Mouse (Mus musculus) megakaryocyte, embryonic 14.5 days (primary cell): ENCODE data around the gene Tifa. TPM values are rescaled to one million over a fixed set of nuclear protein-coding genes. Genes with fewer than 3 reads are reported as not detected.

ENCODE experiments used
- H3K27me3 ChIP-seq: replicated peaks from 2 replicates; pipeline ENCODE3; 2012; ENCODE audit warnings: inconsistent platforms
- H3K36me3 ChIP-seq: replicated peaks from 2 replicates; pipeline ENCODE3; 2012; ENCODE audit warnings: low read length, inconsistent platforms, mixed read lengths
- H3K4me1 ChIP-seq: 2 replicates; pipeline ENCODE4 v1.6.1; 2012; ENCODE audit warnings: inconsistent platforms
- H3K4me3 ChIP-seq: replicated peaks from 2 replicates; pipeline ENCODE3; 2012; ENCODE audit warnings: moderate library complexity, mild to moderate bottlenecking, inconsistent platforms
- H3K9me3 ChIP-seq: 2 replicates; pipeline ENCODE4 v1.6.1; 2012; ENCODE audit warnings: inconsistent platforms
- FLI1 ChIP-seq: IDR thresholded peaks from 2 replicates; pipeline ENCODE4 v1.6.1; 2012; ENCODE audit warnings: low read length, inconsistent platforms, mixed read lengths
- GATA1 ChIP-seq: IDR thresholded peaks from 3 replicates; pipeline ENCODE4 v1.6.1; 2012; ENCODE audit warnings: mixed read lengths, low read length, inconsistent platforms, borderline replicate concordance
- polyA plus RNA-seq: library from polyadenylated mRNA; stranded (reverse); fragments of >175 nt; gene quantifications from 2 replicates; pipeline ENCODE4 v1.2.3, GENCODE M21; 2012; ENCODE audit warnings: low replicate concordance; ENCODE audit not compliant: insufficient read depth

The Tifa gene
- polyA plus RNA-seq, 1 experiment: 131 TPM

DNA sequence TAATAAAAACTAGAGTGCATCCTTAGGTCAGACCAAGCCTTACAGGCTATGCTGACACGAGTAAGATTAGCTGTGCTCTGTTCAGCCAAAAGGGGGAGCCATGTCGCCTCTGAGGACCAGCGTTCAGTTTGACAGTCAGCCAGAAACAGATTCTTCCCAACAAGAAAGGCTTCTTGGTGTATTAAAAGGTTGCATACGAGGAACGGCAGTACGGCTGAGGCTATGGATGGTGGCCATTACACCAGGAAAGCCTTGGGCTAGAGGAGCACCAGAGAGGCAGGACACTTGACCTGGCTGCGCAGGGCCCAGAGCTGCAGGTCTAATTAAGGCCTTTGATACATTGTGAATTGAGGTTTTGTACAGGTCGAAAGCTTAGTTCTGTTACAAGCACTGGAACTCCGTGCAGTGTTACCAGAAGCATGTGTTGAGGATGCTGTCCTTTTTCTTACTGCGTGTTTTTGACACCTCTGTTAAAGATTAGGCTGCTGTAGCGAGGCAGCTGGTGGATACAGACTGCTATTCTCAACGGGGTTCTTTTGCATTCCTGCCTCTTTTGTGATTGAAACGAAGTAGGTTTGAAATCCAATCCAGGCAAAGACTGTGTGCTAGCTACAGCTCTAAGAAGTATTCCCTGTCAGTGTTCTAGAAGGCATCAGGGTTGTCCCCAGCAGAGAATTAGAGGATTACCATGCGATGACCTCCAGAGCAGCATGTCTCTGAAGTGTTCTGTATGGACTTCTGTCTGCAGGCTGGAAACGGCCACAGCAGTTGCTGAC is 64.0 kb downstream of the Tifa start:
- TF ChIP-seq GATA1: no peak
- no peak for TF ChIP-seq FLI1
- H3K4me3 ChIP-seq: no peak overlapping the region
- H3K9me3 ChIP-seq: no peaks in the 10 kb centered on the region
- no peaks in the 10 kb centered on the region for H3K36me3 ChIP-seq
- H3K4me1 ChIP-seq: peaks cover 4% of the 10 kb centered on the region; the same call in 1 of the 2 replicates
- H3K27me3 ChIP-seq: peaks cover 11% of the 10 kb centered on the region

DNA sequence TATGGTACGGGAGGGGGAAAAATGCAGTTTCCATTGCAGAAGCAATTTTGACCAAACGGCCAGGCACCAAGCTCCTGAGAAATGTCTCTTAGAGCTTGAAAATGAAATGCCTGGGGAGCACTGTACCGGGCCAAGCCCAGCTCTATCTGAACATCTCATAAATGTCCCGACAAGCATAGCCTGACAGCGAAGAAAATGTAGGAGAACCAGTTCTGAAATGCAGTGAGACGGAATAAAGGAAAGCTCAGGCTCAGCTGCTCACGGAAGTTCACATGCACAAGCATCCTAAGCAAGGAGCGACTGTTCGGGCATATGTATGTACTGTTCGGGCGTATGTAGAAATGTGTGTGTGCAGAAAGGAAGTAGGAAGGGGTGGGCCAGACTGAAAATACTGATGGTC is 71.7 kb downstream of the Tifa start:
- TF ChIP-seq GATA1 (no peak), FLI1 (no peak)
- no peaks in the 10 kb centered on the region for H3K27me3 ChIP-seq
- H3K4me1 ChIP-seq: peaks cover 4% of the 10 kb centered on the region; the same call in 1 of the 2 replicates
- H3K4me3 ChIP-seq: no peak overlapping the region
- peaks cover 9% of the 10 kb centered on the region for H3K9me3 ChIP-seq
- H3K36me3 ChIP-seq: no peaks in the 10 kb centered on the region

DNA sequence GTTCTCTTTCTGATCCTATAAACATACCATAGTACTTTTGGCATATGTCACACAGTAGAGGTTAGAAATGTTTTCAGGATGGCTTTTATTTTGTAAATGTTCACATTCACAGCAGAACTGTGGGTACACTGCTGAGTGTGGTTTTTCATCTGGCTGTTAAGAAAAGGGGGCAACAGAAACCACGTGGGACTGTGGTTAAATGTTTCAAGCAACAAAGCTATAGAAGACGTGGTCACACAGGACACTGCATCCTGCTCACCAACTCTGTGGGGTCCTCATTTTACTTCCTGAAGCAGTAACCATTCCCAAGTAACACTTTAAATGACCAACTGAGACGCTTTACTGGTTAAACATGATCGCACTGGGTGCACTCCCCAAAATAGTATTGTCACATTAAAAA is 72.9 kb downstream of the Tifa start:
- Histone ChIP-seq H3K4me1 (peaks cover 4% of the 10 kb centered on the region; the same call in 1 of the 2 replicates), H3K4me3 (no peak overlapping the region), H3K9me3 (peaks cover 9% of the 10 kb centered on the region), H3K27me3 (no peaks in the 10 kb centered on the region), H3K36me3 (no peaks in the 10 kb centered on the region)
- TF ChIP-seq FLI1 (no peak), GATA1 (no peak)

DNA sequence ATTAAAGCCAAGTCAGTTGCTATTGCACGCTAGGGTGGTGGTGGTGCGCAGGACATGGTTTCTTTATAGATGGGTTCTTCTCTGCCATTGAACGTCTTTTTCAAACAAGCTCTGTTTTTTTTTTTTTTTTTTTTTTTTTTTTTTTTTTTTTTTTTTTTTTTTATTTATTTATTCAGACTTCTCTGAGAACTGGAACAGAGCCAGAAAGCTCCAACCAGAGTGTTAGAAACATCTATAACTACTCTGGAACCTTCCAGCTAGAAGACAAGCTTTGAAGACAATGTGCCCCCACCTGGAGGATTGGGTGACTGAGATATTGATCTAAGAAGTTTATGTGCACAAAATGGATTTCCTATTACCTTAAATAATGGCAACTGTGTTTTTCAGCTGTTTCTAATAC is 74.0 kb downstream of the Tifa start:
- H3K4me3 ChIP-seq: no peak overlapping the region
- H3K36me3 ChIP-seq: no peaks in the 10 kb centered on the region
- no peaks in the 10 kb centered on the region for H3K27me3 ChIP-seq
- peaks cover 8% of the 10 kb centered on the region; the same call in 1 of the 2 replicates for H3K4me1 ChIP-seq
- H3K9me3 ChIP-seq: peaks cover 9% of the 10 kb centered on the region
- no peak for TF ChIP-seq GATA1
- TF ChIP-seq FLI1: no peak

DNA sequence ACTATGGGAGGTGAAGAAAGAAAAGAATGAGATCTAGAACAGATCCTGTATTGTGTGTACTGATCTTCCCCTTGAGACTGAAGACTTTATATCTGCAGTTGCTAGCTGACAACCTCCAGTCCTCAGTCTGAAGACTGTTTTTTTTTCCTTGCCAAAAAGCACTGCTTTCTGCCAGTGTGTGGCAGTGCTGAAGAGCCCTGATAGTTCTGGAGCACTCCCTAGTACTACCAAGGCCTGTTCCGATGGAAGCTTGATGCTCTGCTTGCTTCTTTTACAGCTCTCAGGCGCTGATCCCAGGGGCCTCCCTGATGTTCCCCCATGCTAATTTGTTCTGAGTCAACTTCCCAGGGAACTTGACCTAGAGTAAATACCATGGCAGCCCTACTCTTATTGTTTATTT is 74.6 kb downstream of the Tifa start:
- Histone ChIP-seq H3K4me3 (no peak overlapping the region), H3K9me3 (peaks cover 3% of the 10 kb centered on the region; the same call in 1 of the 2 replicates), H3K36me3 (no peaks in the 10 kb centered on the region), H3K4me1 (peaks cover 8% of the 10 kb centered on the region; the same call in 1 of the 2 replicates), H3K27me3 (no peaks in the 10 kb centered on the region)
- no peak for TF ChIP-seq FLI1
- no peak for TF ChIP-seq GATA1

DNA sequence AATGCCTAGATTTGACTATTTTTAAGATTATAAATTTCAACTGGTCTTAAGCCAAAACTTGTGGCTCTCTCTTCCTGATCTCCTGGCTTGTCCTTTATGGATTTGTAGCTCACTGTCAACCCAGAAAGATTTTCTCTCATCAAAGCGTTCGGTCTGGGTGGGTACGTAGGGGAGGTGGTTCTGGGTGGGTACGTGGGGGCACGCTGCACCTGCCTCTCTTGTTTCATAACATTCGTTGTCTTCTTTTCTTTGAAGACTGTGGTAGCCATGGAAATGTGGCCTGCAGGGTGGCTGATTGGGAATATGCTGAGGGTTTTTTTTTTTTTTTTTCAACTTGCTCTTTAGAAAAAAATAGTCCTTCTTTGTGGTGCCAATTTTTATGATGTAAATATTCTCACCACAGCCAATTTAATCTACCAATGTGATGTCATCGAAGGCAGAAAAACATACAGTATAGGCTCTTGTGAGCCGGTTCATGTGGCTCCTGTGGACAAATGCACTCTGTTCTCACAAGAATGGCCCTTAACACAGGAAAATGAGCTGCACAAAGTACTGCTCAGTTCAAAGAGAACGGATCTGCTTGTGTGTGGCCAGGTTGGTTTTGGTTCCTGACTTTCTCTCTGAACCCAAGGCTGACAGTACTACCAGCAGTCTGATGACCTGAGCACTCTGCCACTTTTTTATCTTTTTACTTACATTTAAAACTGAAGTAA is 78.6 kb downstream of the Tifa start:
- H3K9me3 ChIP-seq: no peaks in the 10 kb centered on the region
- peaks cover 3% of the 10 kb centered on the region for H3K36me3 ChIP-seq
- peaks cover 13% of the 10 kb centered on the region for H3K4me1 ChIP-seq
- no peak overlapping the region for H3K4me3 ChIP-seq
- H3K27me3 ChIP-seq: no peaks in the 10 kb centered on the region
- TF ChIP-seq GATA1: no peak
- no peak for TF ChIP-seq FLI1

DNA sequence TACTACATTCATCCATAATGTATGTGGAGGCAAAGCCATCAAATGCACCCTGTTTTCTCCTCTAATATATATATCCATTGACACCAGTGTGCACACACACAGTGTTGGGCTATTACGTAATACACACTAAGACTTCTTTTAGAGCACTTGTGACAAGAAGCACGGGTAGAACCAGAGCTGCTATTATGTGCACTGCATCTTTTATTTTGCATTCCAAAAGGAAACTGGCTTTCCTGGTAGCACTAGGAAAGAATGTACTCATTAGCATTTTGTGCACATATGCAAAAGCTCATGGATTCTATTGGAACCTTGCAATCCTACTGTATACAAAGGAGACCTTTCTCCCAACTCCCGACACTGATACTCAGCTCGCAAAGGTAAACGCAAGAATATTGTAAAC is 79.3 kb downstream of the Tifa start:
- Histone ChIP-seq H3K27me3 (no peaks in the 10 kb centered on the region), H3K36me3 (peaks cover 3% of the 10 kb centered on the region), H3K9me3 (no peaks in the 10 kb centered on the region), H3K4me3 (no peak overlapping the region), H3K4me1 (peaks cover 13% of the 10 kb centered on the region)
- TF ChIP-seq GATA1: no peak
- TF ChIP-seq FLI1: no peak

DNA sequence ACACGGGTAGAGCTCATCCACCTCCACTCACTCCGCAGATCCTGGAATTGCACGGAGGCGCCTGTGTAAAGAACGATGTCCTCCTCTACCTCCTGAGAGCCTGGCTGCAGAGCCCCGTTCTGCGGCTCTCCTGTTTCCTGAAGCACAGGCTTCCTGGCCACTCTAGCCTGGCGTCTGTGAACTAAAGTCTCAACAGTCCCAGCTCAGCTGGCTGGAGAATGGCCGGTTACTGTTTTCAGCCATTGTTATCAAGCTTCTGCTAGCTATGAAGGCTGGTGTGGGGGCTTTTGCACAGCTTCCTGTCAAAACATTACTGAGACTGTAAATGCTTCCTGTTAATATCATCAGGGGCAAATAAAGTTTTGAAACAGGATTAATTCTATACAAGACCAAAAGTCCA is 82.0 kb downstream of the Tifa start:
- peaks cover 7% of the 10 kb centered on the region for H3K36me3 ChIP-seq
- peaks cover 13% of the 10 kb centered on the region for H3K4me1 ChIP-seq
- peaks cover 3% of the 10 kb centered on the region; the same call in 1 of the 2 replicates for H3K9me3 ChIP-seq
- no peak overlapping the region for H3K4me3 ChIP-seq
- TF ChIP-seq GATA1 (no peak), FLI1 (no peak)
- H3K27me3 ChIP-seq: no peaks in the 10 kb centered on the region

DNA sequence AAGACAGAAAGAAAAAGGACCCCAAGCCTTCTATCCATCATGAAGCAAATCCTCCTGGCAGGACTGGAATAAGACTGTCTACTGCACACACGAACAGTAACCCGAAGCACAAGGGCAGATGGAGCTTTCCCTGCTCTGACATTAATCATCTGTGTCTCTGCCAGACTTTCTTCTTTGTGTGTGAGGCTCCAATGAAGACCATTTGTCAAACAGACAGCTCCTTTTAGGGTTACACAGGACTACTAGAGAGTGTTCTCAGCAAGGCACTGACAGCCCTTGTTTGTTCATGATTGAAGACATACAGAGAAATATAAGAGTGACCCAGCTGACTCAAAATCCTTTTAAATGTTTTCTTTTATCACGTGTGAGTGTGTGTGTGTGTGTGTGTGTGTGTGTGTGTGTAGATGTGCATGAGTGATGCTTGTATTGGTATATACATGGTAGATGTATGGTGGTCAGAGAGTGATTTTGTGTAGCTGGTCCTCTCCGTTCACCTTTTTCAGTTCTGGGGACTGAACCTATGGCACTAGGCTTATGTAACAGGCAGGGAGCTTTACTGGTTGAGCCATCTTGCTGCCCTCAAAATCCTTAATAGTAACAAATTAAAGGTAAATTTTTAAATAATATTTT is 84.8 kb downstream of the Tifa start:
- no peak overlapping the region for H3K4me3 ChIP-seq
- TF ChIP-seq FLI1: no peak
- TF ChIP-seq GATA1: no peak
- peaks cover 12% of the 10 kb centered on the region for H3K36me3 ChIP-seq
- peaks cover 9% of the 10 kb centered on the region for H3K4me1 ChIP-seq
- no peaks in the 10 kb centered on the region for H3K27me3 ChIP-seq
- H3K9me3 ChIP-seq: peaks cover 3% of the 10 kb centered on the region; the same call in 1 of the 2 replicates

DNA sequence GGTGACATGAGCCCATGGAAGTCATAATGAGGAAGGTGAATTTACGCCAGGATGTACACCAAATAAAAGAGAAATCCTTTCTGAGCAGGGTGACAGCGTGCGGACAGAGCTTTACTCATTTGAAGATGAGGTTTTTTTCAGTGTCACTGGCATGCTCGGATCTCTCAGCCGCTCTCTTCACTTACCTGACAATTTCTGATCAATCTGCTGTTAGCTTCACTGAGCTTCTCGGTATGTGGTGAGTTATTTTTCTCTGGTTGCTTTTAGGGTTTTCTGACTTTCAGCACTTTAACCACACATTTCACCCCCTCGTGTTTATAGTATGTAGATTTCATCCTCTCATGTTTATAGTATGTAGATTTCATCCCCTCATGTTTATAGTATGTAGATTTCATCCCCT is 85.5 kb downstream of the Tifa start:
- peaks cover 3% of the 10 kb centered on the region; the same call in 1 of the 2 replicates for H3K9me3 ChIP-seq
- H3K36me3 ChIP-seq: peaks cover 12% of the 10 kb centered on the region
- no peak overlapping the region for H3K4me3 ChIP-seq
- H3K27me3 ChIP-seq: no peaks in the 10 kb centered on the region
- H3K4me1 ChIP-seq: peaks cover 9% of the 10 kb centered on the region
- TF ChIP-seq FLI1 (no peak), GATA1 (no peak)
